Mouse (Mus musculus): ENCODE measurements at regions not wholly inside any gene's neighbourhood (a gene's known extent, or its start where the extent isn't known, plus 50 kb on each side); places are given as distances from the start of the nearest gene placed in this dataset.
"Not testable (repeated sequence)": the region's sequence is repeated elsewhere in the genome, so short reads cannot be mapped to it uniquely, and the experiment has no call there.

DNA sequence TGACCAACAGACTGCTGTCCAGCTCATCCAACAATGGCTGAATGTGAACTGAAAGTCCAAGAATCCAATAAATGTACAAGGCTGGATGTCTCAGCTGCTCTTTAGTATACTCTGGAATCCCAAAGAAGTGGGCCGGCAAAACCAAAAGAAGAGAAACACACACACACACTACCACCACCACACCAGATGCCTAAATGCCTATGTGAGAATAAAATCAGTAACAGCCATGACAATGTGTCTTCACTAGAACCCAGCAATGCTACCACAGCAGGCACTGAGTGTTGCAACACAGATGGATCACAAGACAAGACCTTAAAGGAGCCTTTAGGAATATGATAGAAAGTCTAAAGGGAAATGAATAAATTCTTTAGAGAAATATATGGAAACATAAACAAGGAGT lies 385.3 kb downstream of the Tox3 start:
- H3K36me3 ChIP-seq, result no peaks in the 10 kb centered on the region
- no peak overlapping the region for H3K27ac ChIP-seq
- no peaks in the 10 kb centered on the region for H3K27me3 ChIP-seq
- ATAC-seq (ENCODE audit: low FRiP score), result no peak
- H3K4me2 ChIP-seq, result no peak overlapping the region
- no peaks in the 10 kb centered on the region for H3K4me1 ChIP-seq (replicated peaks)
- H3K9ac ChIP-seq, result no peak overlapping the region
- no peaks in the 10 kb centered on the region for H3K9me3 ChIP-seq
- H3K4me3 ChIP-seq, result no peak overlapping the region
- 83% methylated on average over 1 of the region's 1 CpGs for WGBS

DNA sequence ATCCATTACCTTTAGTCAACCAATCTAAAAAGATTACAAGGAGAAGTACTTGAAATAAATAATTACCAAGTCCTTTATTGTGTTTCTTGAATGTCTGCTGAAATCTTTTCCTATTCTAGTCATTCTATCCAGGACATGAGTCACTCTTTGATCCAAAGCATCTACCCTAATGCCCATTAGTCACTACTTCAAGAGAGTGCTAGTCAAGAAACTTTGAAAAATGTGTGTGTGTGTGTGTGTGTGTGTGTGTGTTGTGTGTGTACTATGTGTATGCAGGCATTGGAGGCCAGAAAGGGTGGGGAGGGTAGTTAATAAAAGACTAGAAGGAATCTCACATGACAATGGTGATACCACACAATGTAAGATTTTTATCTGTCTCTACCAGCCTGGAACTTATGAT lies 390.7 kb downstream of the Tox3 start:
- ATAC-seq (ENCODE audit: low FRiP score), result no peak
- H3K27me3 ChIP-seq, result no peaks in the 10 kb centered on the region
- H3K36me3 ChIP-seq, result no peaks in the 10 kb centered on the region
- H3K4me2 ChIP-seq, result no peak overlapping the region
- H3K4me3 ChIP-seq, result no peak overlapping the region
- no peak overlapping the region for H3K9ac ChIP-seq
- no peak overlapping the region for H3K27ac ChIP-seq
- no peaks in the 10 kb centered on the region for H3K9me3 ChIP-seq
- no peaks in the 10 kb centered on the region for H3K4me1 ChIP-seq (replicated peaks)

DNA sequence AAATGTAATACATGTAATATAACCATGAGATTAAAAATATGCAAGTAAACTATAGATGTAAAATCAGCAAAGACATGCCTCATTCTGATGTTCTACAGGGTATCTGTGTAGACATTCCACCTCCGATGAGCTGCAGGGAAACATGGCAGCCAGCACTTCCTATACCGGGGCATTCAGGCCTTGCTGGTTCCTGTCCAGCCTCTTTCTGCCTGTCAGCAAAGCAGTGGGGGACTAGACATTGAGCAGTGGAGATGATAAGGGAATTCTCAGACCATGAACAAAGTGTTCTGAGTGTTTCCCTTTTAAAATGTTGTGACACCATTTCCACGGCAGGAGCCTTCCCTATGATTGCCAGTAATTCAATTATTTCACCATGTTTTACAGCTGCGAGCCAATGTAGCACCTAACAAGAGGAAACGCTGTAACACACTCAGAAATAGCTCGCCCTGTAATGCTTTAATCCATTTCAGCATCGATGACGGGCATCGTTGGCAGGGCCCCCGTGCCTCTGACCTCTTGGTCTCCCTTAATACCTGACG lies 391.6 kb downstream of the Tox3 start:
- no peak overlapping the region for H3K4me2 ChIP-seq

DNA sequence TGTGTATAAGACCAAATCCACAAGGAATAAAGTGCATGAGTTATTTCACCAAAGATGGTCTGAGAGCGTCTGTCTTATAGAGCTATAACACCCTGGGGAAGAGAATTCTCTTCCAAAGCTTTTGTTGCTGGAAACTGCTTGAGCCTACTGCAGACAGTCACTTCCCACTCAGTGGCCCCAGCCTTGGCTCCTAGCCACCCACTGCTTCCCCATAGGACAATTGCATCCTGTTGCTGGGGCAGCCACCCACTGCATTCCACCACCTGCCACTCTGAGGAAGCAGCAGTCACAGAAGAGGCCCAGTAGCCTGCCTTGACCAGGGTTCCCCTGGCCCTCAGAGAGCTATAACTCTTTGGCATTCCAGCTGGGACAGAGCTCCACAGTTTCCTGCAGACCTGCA lies 409.3 kb downstream of the Tox3 start:
- Histone ChIP-seq H3K27ac (no peak overlapping the region), H3K36me3 (no peaks in the 10 kb centered on the region), H3K4me1 (replicated peaks) (no peaks in the 10 kb centered on the region; the same call in 1 of the 2 replicates), H3K4me2 (no peak overlapping the region), H3K4me3 (no peak overlapping the region), H3K9me3 (no peaks in the 10 kb centered on the region), H3K27me3 (no peaks in the 10 kb centered on the region), H3K9ac (no peak overlapping the region)
- 76% methylated on average over 1 of the region's 1 CpGs for WGBS
- no peak for ATAC-seq (ENCODE audit: low FRiP score)

More for the DNA sequence above, 391.6 kb downstream of the Tox3 start:
- Histone ChIP-seq H3K4me1 (replicated peaks) (no peaks in the 10 kb centered on the region), H3K9ac (no peak overlapping the region), H3K27me3 (no peaks in the 10 kb centered on the region), H3K4me3 (no peak overlapping the region), H3K36me3 (no peaks in the 10 kb centered on the region), H3K27ac (no peak overlapping the region; the same call in 1 of the 2 replicates), H3K9me3 (no peaks in the 10 kb centered on the region)
- 64% methylated on average over 11 of the region's 11 CpGs for WGBS
- ATAC-seq (ENCODE audit: low FRiP score), result no peak

DNA sequence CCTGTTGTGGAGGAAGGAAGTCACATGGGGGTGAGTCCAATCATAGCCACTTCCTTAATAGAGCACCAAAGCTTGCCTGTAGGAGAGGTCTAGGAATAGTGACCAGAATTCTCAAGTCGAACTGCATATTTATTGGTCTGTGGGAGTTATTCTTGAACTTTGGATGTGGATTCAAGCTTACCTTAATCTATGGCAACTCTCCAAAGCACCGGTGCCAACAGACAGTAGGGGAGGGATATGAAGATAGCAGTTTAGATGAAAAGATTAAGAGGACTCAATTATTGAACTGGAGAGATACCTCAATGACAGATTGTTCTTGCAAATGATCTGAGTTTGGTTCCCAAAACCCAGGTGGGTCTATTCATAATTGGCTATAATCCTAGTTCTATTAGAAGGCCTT lies 413.6 kb downstream of the Tox3 start:
- Histone ChIP-seq H3K4me1 (replicated peaks) (no peaks in the 10 kb centered on the region; the same call in 1 of the 2 replicates), H3K4me3 (no peak overlapping the region), H3K27me3 (no peaks in the 10 kb centered on the region), H3K27ac (no peak overlapping the region), H3K9ac (no peak overlapping the region), H3K36me3 (no peaks in the 10 kb centered on the region), H3K9me3 (no peaks in the 10 kb centered on the region), H3K4me2 (no peak overlapping the region)
- WGBS, result 93% methylated on average over 2 of the region's 2 CpGs
- ATAC-seq (ENCODE audit: low FRiP score), result no peak

DNA sequence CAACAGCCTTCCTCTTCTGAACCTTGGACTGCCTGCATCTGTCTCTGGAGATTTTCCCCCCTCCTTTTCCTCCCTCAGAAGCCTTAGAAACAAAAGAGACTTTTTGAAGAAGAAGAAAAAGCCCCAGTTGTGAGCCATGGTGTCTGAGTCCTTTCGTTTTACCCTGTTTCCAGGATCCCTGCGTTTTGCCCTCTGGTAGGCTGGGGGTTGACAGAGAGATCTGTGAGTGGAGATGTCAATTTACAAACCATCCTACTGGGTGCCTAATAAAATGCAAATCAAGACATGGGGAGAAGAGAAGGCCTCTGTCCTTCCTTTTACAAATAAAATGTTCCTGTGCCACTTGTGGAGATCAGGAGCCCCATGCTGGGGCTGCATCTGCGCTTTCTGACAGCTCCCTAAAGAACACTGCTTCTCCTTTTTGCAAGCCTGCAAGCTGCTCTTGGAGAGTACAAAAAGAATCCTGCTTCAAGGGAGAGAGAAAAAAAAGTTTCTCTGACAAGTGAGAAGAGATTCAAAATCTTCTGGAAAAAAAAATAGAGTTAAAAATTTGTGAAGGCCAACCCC lies 421.4 kb downstream of the Tox3 start:
- Histone ChIP-seq H3K36me3 (no peaks in the 10 kb centered on the region), H3K9me3 (no peaks in the 10 kb centered on the region), H3K4me1 (replicated peaks) (peaks cover 15% of the 10 kb centered on the region), H3K4me2 (no peak overlapping the region), H3K4me3 (no peak overlapping the region), H3K27ac (peak overlapping the region; percentile 44; the same call in 1 of the 2 replicates), H3K27me3 (no peaks in the 10 kb centered on the region), H3K9ac (0 out of 2 replicates have a peak overlapping the region, but pooled peaks have one; percentile 20)
- WGBS, result 4% methylated on average over 3 of the region's 3 CpGs
- ATAC-seq (ENCODE audit: low FRiP score), result no peak

DNA sequence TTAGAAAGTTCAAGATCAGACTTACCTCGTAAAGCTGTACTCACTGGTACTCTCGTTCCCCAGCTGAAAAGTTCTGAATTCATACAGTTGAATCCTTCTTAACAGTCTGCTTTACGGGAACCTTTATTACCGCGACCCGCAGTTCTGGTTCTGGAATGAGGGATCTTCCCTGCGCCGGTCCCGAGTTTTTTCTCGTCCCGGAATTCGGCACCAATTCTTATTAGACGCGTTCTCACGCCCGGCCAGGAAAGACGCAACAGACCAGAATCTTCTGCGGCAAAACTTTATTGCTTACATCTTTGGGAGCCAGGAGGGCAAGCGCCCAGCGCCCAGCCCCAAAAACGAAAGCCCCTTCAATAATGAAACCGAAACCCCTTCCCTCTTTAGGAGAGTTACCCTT lies 423.4 kb downstream of the Tox3 start:
- not testable (repeated sequence) for ATAC-seq (ENCODE audit: low FRiP score); H3K9ac ChIP-seq; H3K27ac ChIP-seq; H3K4me2 ChIP-seq; H3K4me3 ChIP-seq; H3K36me3 ChIP-seq; H3K9me3 ChIP-seq; H3K27me3 ChIP-seq
- peaks cover 15% of the 10 kb centered on the region for H3K4me1 ChIP-seq (replicated peaks)
- WGBS, result 97% methylated on average over 12 of the region's 22 CpGs

DNA sequence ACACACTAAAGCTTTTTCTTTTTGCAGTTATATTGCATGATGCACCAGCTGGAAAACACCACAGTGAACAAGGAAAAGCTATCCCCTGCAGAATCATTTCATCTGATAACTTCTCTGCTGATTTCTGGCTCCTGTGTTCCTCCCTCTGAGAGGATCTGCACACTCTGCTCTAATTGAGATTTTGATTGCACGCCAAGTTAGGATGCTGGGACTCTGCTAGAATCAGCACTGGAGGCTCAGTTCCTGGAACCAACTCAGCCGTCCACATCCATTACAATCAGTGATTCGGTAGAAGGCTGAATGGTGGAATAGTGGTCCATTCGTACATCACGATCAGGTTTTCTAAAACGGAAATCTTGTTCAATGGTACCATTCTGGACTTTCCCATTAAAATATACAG lies 434.1 kb downstream of the Tox3 start:
- no peak overlapping the region for H3K9ac ChIP-seq
- H3K4me2 ChIP-seq, result no peak overlapping the region
- 95% methylated on average over 6 of the region's 6 CpGs for WGBS
- no peaks in the 10 kb centered on the region for H3K36me3 ChIP-seq
- ATAC-seq (ENCODE audit: low FRiP score), result no peak
- H3K4me1 ChIP-seq (replicated peaks), result no peaks in the 10 kb centered on the region
- no peaks in the 10 kb centered on the region for H3K27me3 ChIP-seq
- no peak overlapping the region for H3K27ac ChIP-seq
- H3K4me3 ChIP-seq, result no peak overlapping the region
- H3K9me3 ChIP-seq, result no peaks in the 10 kb centered on the region

DNA sequence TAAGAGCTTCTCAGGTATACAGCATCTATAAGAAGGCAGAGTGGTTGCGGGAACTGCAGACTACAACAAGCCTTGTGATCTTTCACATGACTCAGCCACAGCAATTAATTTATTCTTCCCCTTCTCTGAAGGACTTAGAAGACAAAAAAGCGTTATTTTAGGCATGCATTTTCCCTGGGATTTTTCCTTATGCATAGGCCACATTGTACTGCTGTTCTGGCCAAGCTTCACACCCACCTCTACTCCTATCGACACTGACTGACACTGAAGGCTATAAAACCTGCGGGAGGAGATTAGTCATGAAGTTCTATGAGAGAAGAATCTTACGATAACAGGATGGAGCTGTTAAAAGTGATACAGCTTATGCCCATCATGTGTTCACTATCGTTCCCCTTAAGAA lies 441.9 kb downstream of the Tox3 start:
- Histone ChIP-seq H3K4me1 (replicated peaks) (peaks cover 5% of the 10 kb centered on the region), H3K4me3 (no peak overlapping the region), H3K9me3 (peaks cover 4% of the 10 kb centered on the region; the same call in 1 of the 2 replicates), H3K27ac (0 out of 2 replicates have a peak overlapping the region, but pooled peaks have one; percentile 8), H3K27me3 (no peaks in the 10 kb centered on the region), H3K9ac (no peak overlapping the region), H3K36me3 (no peaks in the 10 kb centered on the region), H3K4me2 (no peak overlapping the region)
- no peak for ATAC-seq (ENCODE audit: low FRiP score)
- 74% methylated on average over 6 of the region's 6 CpGs for WGBS

DNA sequence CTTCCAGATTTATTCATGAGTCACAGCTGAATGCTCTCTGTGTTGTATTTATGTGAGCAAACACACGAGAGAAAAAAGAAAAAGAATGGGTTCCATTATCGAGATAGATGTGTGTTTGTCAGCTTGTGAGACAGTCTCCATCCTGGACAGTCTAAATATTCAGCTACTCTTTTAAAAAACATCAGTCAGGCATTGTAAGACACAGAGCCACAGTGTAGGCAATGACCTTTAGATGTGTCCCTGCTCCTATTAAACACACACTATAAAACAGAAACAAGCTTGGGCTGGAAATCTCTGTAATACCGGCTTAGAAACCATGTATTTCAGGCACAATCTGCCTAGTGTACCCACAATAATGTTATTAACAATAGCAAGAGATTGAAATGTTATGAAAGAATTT lies 442.6 kb downstream of the Tox3 start:
- Histone ChIP-seq H3K9me3 (peaks cover 10% of the 10 kb centered on the region; the same call in 1 of the 2 replicates), H3K4me3 (no peak overlapping the region), H3K36me3 (no peaks in the 10 kb centered on the region), H3K4me2 (no peak overlapping the region), H3K4me1 (replicated peaks) (peaks cover 5% of the 10 kb centered on the region), H3K9ac (no peak overlapping the region), H3K27ac (no peak overlapping the region), H3K27me3 (no peaks in the 10 kb centered on the region)
- 30% methylated on average over 3 of the region's 3 CpGs for WGBS
- no peak for ATAC-seq (ENCODE audit: low FRiP score)

DNA sequence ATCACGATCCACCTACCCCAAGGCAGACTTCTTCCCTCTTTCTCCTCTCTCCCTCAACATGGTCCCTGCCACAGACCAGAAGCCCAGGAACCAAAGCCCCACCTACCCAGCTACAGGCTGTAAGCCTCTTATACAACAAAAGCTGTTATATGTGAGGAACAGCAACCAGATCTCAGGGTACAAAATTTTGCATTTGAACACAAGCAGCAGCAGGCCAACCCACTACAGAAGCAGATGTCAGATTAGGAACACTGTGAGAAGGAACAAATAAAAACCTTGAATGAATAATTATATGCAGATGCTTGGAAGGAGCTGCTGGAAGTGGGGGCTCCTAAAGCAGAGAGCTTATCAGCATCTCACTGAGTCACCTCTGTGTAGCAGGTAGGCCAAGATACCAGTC lies 444.8 kb downstream of the Tox3 start:
- Histone ChIP-seq H3K4me3 (no peak overlapping the region), H3K27ac (no peak overlapping the region), H3K27me3 (no peaks in the 10 kb centered on the region), H3K4me1 (replicated peaks) (peaks cover 5% of the 10 kb centered on the region), H3K9me3 (peaks cover 10% of the 10 kb centered on the region; the same call in 1 of the 2 replicates), H3K9ac (no peak overlapping the region), H3K4me2 (no peak overlapping the region), H3K36me3 (no peaks in the 10 kb centered on the region)
- no peak for ATAC-seq (ENCODE audit: low FRiP score)
- WGBS, result 86% methylated on average over 1 of the region's 1 CpGs

DNA sequence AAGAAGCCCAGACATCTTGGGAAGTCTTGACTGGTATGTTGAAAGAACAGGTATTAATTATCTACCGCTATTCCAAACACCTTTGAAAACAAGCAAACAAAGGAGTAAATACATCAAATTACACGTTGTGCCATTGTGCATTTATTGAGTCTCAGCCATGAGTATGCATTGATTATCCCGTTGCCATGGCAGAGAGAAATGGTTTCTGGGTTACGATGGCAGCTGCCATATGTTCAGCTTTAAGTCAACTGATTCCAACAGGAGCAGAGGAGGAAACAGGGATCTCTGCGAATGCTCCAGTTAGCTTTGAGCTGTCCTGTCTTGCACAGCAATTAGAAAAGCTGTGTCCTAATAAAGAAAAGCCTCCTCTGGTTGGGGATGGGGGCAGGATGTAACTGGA lies 475.4 kb downstream of the Tox3 start:
- Histone ChIP-seq H3K36me3 (no peaks in the 10 kb centered on the region), H3K4me2 (no peak overlapping the region), H3K9me3 (no peaks in the 10 kb centered on the region), H3K27ac (no peak overlapping the region), H3K4me3 (no peak overlapping the region), H3K27me3 (no peaks in the 10 kb centered on the region), H3K4me1 (replicated peaks) (peaks cover 8% of the 10 kb centered on the region; the same call in 1 of the 2 replicates), H3K9ac (no peak overlapping the region)
- no peak for ATAC-seq (ENCODE audit: low FRiP score)
- WGBS, result 37% methylated on average over 5 of the region's 5 CpGs

DNA sequence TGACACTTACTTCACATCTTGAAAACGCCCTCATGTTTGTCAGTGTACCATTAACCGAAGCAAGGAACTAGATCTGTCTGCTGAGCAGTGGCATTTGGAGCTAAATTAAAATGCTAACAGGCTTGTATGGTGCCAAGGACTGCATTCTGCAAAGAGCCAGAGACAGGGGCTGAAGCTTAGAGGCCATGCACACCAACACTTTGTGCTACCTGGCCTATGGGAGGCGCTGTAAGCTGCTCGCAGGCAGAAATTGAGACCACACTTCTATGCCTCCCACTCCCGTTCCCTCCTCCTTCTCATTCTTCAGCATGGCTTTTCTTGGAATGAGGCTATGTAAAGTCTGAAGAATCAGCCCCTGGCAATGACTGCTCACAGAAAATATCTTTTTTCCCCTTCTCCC lies 476.2 kb downstream of the Tox3 start:
- Histone ChIP-seq H3K9ac (no peak overlapping the region), H3K4me1 (replicated peaks) (peaks cover 8% of the 10 kb centered on the region; the same call in 1 of the 2 replicates), H3K27me3 (no peaks in the 10 kb centered on the region), H3K4me2 (no peak overlapping the region), H3K27ac (no peak overlapping the region), H3K4me3 (no peak overlapping the region), H3K9me3 (no peaks in the 10 kb centered on the region), H3K36me3 (no peaks in the 10 kb centered on the region)
- WGBS, result 85% methylated on average over 5 of the region's 5 CpGs
- ATAC-seq (ENCODE audit: low FRiP score), result no peak
